14 mouse cellular contexts compared by ENCODE assay signal in the genomic region with DNA sequence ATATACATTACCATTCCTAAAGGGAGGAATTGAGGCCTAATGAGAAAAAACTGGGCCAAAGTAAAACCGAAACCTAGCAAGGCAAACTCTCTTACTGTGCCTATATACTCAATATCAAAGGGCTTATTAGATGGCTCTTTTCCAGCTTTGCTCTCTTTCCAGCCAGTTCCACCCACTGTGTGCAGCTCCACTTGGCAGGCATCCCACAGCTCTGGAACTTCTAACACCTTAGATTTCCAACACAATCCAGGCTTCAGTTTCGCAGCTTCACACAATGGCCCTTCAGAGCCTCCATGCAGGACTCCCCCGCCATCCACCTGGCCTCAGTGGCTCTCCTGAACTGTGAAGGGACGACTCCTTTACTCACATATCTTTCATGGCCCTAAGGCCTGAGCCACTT. TPM values are rescaled to one million over a fixed set of nuclear protein-coding genes. Genes with fewer than 3 reads are reported as not detected.
DNase-seq lines count a peak whose midpoint lies in the region; ATAC-seq lines count a peak whose summit lies in the region.
"Had no signal": no experiment of that assay in that cellular context is flagged by ENCODE, and none has a peak within 500 bp of the region (broad histone marks: within the 10 kb centered on the region; RNA-seq: fewer than 3 reads in every experiment).

No protein-coding gene starts in this region.

- no peaks in the 10 kb centered on the region for H3K27me3 ChIP-seq in hindbrain, embryonic 14.5 days (ENCODE audit: control insufficient read depth, insufficient read depth, low read length)
- no peaks in the 10 kb centered on the region for H3K27me3 ChIP-seq in hindbrain, embryonic 10.5 days (ENCODE audit: insufficient read depth, poor library complexity, severe bottlenecking)
- no peaks in the 10 kb centered on the region for H3K27me3 ChIP-seq in midbrain, embryonic 14.5 days (ENCODE audit: control insufficient read depth, insufficient read depth, low read length)
- H3K27me3 ChIP-seq in midbrain, embryonic 13.5 days = no peaks in the 10 kb centered on the region
- no peaks in the 10 kb centered on the region for H3K27me3 ChIP-seq in limb, embryonic 15.5 days
- no peaks in the 10 kb centered on the region for H3K27me3 ChIP-seq in forebrain, embryonic 16.5 days (replicated peaks; ENCODE audit: control insufficient read depth, insufficient read depth, low read length)
- H3K27me3 ChIP-seq: embryonic facial prominence, embryonic 15.5 days; liver, embryonic 13.5 days had no signal

- no peak for ATAC-seq in hindbrain, embryonic 14.5 days (ENCODE audit: low FRiP score)
- ATAC-seq in midbrain, embryonic 14.5 days (ENCODE audit: low FRiP score, low TSS enrichment) = no peak
- no peak for ATAC-seq in midbrain, embryonic 13.5 days
- 0 out of 2 replicates have a peak, but pooled peaks have one; percentile 26 for ATAC-seq in limb, embryonic 15.5 days (ENCODE audit: insufficient number of reproducible peaks, low FRiP score, low TSS enrichment, low read depth)
- no peak for ATAC-seq in megakaryocyte progenitor cell, adult 5-6 weeks (replicated peaks; ENCODE audit: poor library complexity)
- ATAC-seq in forebrain, embryonic 16.5 days = no peak
- ATAC-seq: activated CD4-positive, CD25-positive, alpha-beta regulatory T cell, adult 4 months; midbrain, embryonic 16.5 days had no signal

- H3K4me1 ChIP-seq in hindbrain, embryonic 14.5 days (replicated peaks; ENCODE audit: control insufficient read depth, insufficient read depth, low read length) = peaks cover 8% of the 10 kb centered on the region; the same call in 1 of the 2 replicates
- H3K4me1 ChIP-seq in hindbrain, embryonic 10.5 days (replicated peaks) = peaks cover 14% of the 10 kb centered on the region
- peaks cover 6% of the 10 kb centered on the region for H3K4me1 ChIP-seq in midbrain, embryonic 14.5 days (ENCODE audit: control insufficient read depth, insufficient read depth, low read length)
- H3K4me1 ChIP-seq in midbrain, embryonic 13.5 days (replicated peaks) = peaks cover 9% of the 10 kb centered on the region
- H3K4me1 ChIP-seq in limb, embryonic 15.5 days = peaks cover 26% of the 10 kb centered on the region
- H3K4me1 ChIP-seq in forebrain, embryonic 16.5 days (replicated peaks; ENCODE audit: control insufficient read depth, insufficient read depth, low read length) = peaks cover 12% of the 10 kb centered on the region

- no peak overlapping the region for H3K9ac ChIP-seq in hindbrain, embryonic 14.5 days
- no peak overlapping the region for H3K9ac ChIP-seq in midbrain, embryonic 14.5 days (replicated peaks; ENCODE audit: low read length)
- H3K9ac ChIP-seq in midbrain, embryonic 13.5 days (replicated peaks) = no peak overlapping the region
- H3K9ac ChIP-seq in limb, embryonic 15.5 days = no peak overlapping the region
- no peak overlapping the region for H3K9ac ChIP-seq in forebrain, embryonic 16.5 days (replicated peaks; ENCODE audit: low read depth, low read length)
- H3K9ac ChIP-seq: embryonic facial prominence, embryonic 15.5 days; liver, embryonic 13.5 days had no signal

- no peaks in the 10 kb centered on the region for H3K36me3 ChIP-seq in hindbrain, embryonic 14.5 days (replicated peaks; ENCODE audit: control insufficient read depth, insufficient read depth)
- no peaks in the 10 kb centered on the region for H3K36me3 ChIP-seq in hindbrain, embryonic 10.5 days
- no peaks in the 10 kb centered on the region for H3K36me3 ChIP-seq in midbrain, embryonic 14.5 days (ENCODE audit: control insufficient read depth, insufficient read depth, low read length)
- H3K36me3 ChIP-seq in midbrain, embryonic 13.5 days = no peaks in the 10 kb centered on the region
- H3K36me3 ChIP-seq in limb, embryonic 15.5 days = no peaks in the 10 kb centered on the region
- no peaks in the 10 kb centered on the region for H3K36me3 ChIP-seq in forebrain, embryonic 16.5 days (ENCODE audit: control insufficient read depth, insufficient read depth)
- H3K36me3 ChIP-seq: embryonic facial prominence, embryonic 15.5 days; liver, embryonic 13.5 days had no signal

- no peak overlapping the region for H3K4me3 ChIP-seq in hindbrain, embryonic 14.5 days (replicated peaks; ENCODE audit: low read length)
- H3K4me3 ChIP-seq in hindbrain, embryonic 10.5 days = no peak overlapping the region
- no peak overlapping the region for H3K4me3 ChIP-seq in midbrain, embryonic 14.5 days (replicated peaks; ENCODE audit: low read depth, low read length)
- no peak overlapping the region for H3K4me3 ChIP-seq in midbrain, embryonic 13.5 days (replicated peaks)
- H3K4me3 ChIP-seq in limb, embryonic 15.5 days = no peak overlapping the region
- H3K4me3 ChIP-seq in forebrain, embryonic 16.5 days (replicated peaks; ENCODE audit: low read length) = no peak overlapping the region
- H3K4me3 ChIP-seq: embryonic facial prominence, embryonic 15.5 days; liver, embryonic 13.5 days had no signal

- H3K9me3 ChIP-seq in hindbrain, embryonic 14.5 days (ENCODE audit: control insufficient read depth, low read length) = no peaks in the 10 kb centered on the region
- H3K9me3 ChIP-seq in hindbrain, embryonic 10.5 days = no peaks in the 10 kb centered on the region
- H3K9me3 ChIP-seq in midbrain, embryonic 14.5 days (ENCODE audit: control insufficient read depth, low read length) = no peaks in the 10 kb centered on the region
- no peaks in the 10 kb centered on the region for H3K9me3 ChIP-seq in midbrain, embryonic 13.5 days
- no peaks in the 10 kb centered on the region for H3K9me3 ChIP-seq in limb, embryonic 15.5 days
- no peaks in the 10 kb centered on the region for H3K9me3 ChIP-seq in forebrain, embryonic 16.5 days (ENCODE audit: control insufficient read depth, low read length)
- H3K9me3 ChIP-seq: embryonic facial prominence, embryonic 15.5 days; liver, embryonic 13.5 days had no signal

- H3K27ac ChIP-seq in hindbrain, embryonic 14.5 days = no peak overlapping the region
- H3K27ac ChIP-seq in hindbrain, embryonic 10.5 days = no peak overlapping the region
- H3K27ac ChIP-seq in midbrain, embryonic 14.5 days (replicated peaks; ENCODE audit: low read depth, low read length) = no peak overlapping the region
- no peak overlapping the region for H3K27ac ChIP-seq in midbrain, embryonic 13.5 days
- H3K27ac ChIP-seq in limb, embryonic 15.5 days = peak overlapping the region; percentile 78
- no peak overlapping the region for H3K27ac ChIP-seq in forebrain, embryonic 16.5 days (ENCODE audit: low read length)
- H3K27ac ChIP-seq: embryonic facial prominence, embryonic 15.5 days; liver, embryonic 13.5 days had no signal

- H3K4me2 ChIP-seq in hindbrain, embryonic 14.5 days (replicated peaks) = no peak overlapping the region
- no peak overlapping the region for H3K4me2 ChIP-seq in midbrain, embryonic 14.5 days (ENCODE audit: low read length)
- no peak overlapping the region for H3K4me2 ChIP-seq in midbrain, embryonic 13.5 days (replicated peaks)
- H3K4me2 ChIP-seq in limb, embryonic 15.5 days = no peak overlapping the region
- H3K4me2 ChIP-seq in forebrain, embryonic 16.5 days (ENCODE audit: low read length) = no peak overlapping the region
- H3K4me2 ChIP-seq: embryonic facial prominence, embryonic 15.5 days; liver, embryonic 13.5 days had no signal

- 74% methylated on average over 4 of the region's 4 CpGs for WGBS in hindbrain, embryonic 14.5 days
- WGBS in hindbrain, embryonic 10.5 days = 85% methylated on average over 4 of the region's 4 CpGs
- WGBS in midbrain, embryonic 14.5 days = 82% methylated on average over 4 of the region's 4 CpGs
- 76% methylated on average over 4 of the region's 4 CpGs for WGBS in midbrain, embryonic 13.5 days
- 37% methylated on average over 4 of the region's 4 CpGs for WGBS in limb, embryonic 15.5 days
- 52% methylated on average over 4 of the region's 4 CpGs for WGBS in forebrain, embryonic 16.5 days

- DNase-seq in hindbrain, embryonic 14.5 days (ENCODE audit: low spot score) = peak; percentile 38
- DNase-seq in hindbrain, embryonic 10.5 days (ENCODE audit: low spot score) = no peak
- peak; percentile 15 for DNase-seq in midbrain, embryonic 14.5 days
- DNase-seq in cerebellum, adult 9-10 months = peak; percentile 78
- DNase-seq: heart, adult 18-20 months; liver, embryonic 13.5 days; thymus, adult 2 months had no signal

RNA-seq across cellular contexts. Expression of a gene that starts 5.0 kb away (rescaled TPM):
- 45.5 and 47.8 TPM in 2 replicates for polyA plus RNA-seq in hindbrain, embryonic 14.5 days (2014; fragmentation: Nextera tagmentation; extraction: Ambion mirVana)
- polyA plus RNA-seq in hindbrain, embryonic 10.5 days (2016; fragmentation: Nextera tagmentation; extraction: Ambion mirVana) = 24.9 and 30.2 TPM in 2 replicates
- polyA plus RNA-seq in midbrain, embryonic 14.5 days (2014; fragmentation: Nextera tagmentation; extraction: Ambion mirVana) = 37.9 and 40.2 TPM in 2 replicates
- polyA plus RNA-seq in midbrain, embryonic 13.5 days (2015; fragmentation: Nextera tagmentation; extraction: Ambion mirVana) = 31.7 and 35.5 TPM in 2 replicates
- polyA plus RNA-seq in limb, embryonic 15.5 days (2015; fragmentation: Nextera tagmentation; extraction: Ambion mirVana) = 44.0 and 49.7 TPM in 2 replicates
- total RNA-seq in megakaryocyte progenitor cell, adult 5-6 weeks (2015) = 5.8 and 6.3 TPM in 2 replicates
- 31.2 and 38.7 TPM in 2 replicates for total RNA-seq in megakaryocyte progenitor cell, adult 5-6 weeks (2017)
- 31.2 and 35.6 TPM in 2 replicates for polyA plus RNA-seq in forebrain, embryonic 16.5 days (2015; fragmentation: Nextera tagmentation; extraction: Ambion mirVana)

RNA-seq across cellular contexts. Expression of a gene that starts 17.3 kb away (rescaled TPM):
- polyA plus RNA-seq in hindbrain, embryonic 14.5 days (2014; fragmentation: Nextera tagmentation; extraction: Ambion mirVana) = 104 TPM in 2 replicates
- 105 and 108 TPM in 2 replicates for polyA plus RNA-seq in hindbrain, embryonic 10.5 days (2016; fragmentation: Nextera tagmentation; extraction: Ambion mirVana)
- 95.4 and 103 TPM in 2 replicates for polyA plus RNA-seq in midbrain, embryonic 14.5 days (2014; fragmentation: Nextera tagmentation; extraction: Ambion mirVana)
- polyA plus RNA-seq in midbrain, embryonic 13.5 days (2015; fragmentation: Nextera tagmentation; extraction: Ambion mirVana) = 103 and 107 TPM in 2 replicates
- polyA plus RNA-seq in limb, embryonic 15.5 days (2015; fragmentation: Nextera tagmentation; extraction: Ambion mirVana) = 84.6 and 86.3 TPM in 2 replicates
- total RNA-seq in megakaryocyte progenitor cell, adult 5-6 weeks (2015) = 18.3 and 20.0 TPM in 2 replicates
- total RNA-seq in megakaryocyte progenitor cell, adult 5-6 weeks (2017) = 23.4 and 23.6 TPM in 2 replicates
- 123 TPM in 2 replicates for polyA plus RNA-seq in forebrain, embryonic 16.5 days (2015; fragmentation: Nextera tagmentation; extraction: Ambion mirVana)
